Mouse (Mus musculus) heart, adult 2 months (tissue): ENCODE measurements around the gene Map3k1. TPM values are rescaled to one million over a fixed set of nuclear protein-coding genes. Genes with fewer than 3 reads are reported as not detected.

ENCODE experiments used
- DNase-seq, 2 experiments: peaks; one replicate each; pipeline ENCODE4 v3.0.0; 2021
- H3K27ac ChIP-seq: fragments of 200-600 bp; 2 replicates; pipeline ENCODE4 v1.8.1; 2022
- H3K27me3 ChIP-seq: fragments of 200-500 bp; 2 replicates; pipeline ENCODE4 v1.6.1; 2012; ENCODE audit warnings: mild to moderate bottlenecking, low read length, inconsistent platforms, mixed read lengths; ENCODE audit not compliant: control insufficient read depth, insufficient read depth
- H3K36me3 ChIP-seq: fragments of 200-500 bp; 2 replicates; pipeline ENCODE4 v1.6.1; 2012; ENCODE audit warnings: low read length, inconsistent platforms; ENCODE audit not compliant: control insufficient read depth, insufficient read depth
- H3K4me1 ChIP-seq: fragments of 200-500 bp; 2 replicates; pipeline ENCODE4 v1.6.1; 2011; ENCODE audit warnings: low read length; ENCODE audit not compliant: control insufficient read depth, insufficient read depth
- H3K4me3 ChIP-seq: fragments of 200-600 bp; 2 replicates; pipeline ENCODE4 v1.8.1; 2022
- H3K79me2 ChIP-seq: fragments of 200-500 bp; replicated peaks from 2 replicates; pipeline ENCODE4 v1.6.1; 2012; ENCODE audit warnings: mild to moderate bottlenecking, inconsistent platforms, low read length, moderate library complexity, mixed read lengths; ENCODE audit not compliant: control insufficient read depth, insufficient read depth
- H3K9ac ChIP-seq: fragments of 200-500 bp; 2 replicates; pipeline ENCODE4 v1.6.1; 2012; ENCODE audit warnings: low read depth, mild to moderate bottlenecking, control low read depth, inconsistent platforms, low read length, mixed read lengths
- CTCF ChIP-seq: fragments of 200-600 bp; IDR thresholded peaks from 2 replicates; pipeline ENCODE4 v1.8.1; 2022; ENCODE audit warnings: antibody characterized with exemption, mild to moderate bottlenecking, moderate library complexity
- EP300 ChIP-seq: fragments of 200-500 bp; IDR thresholded peaks from 2 replicates; pipeline ENCODE4 v1.6.1; 2011; ENCODE audit warnings: low read depth, low read length, control low read depth; ENCODE audit not compliant: insufficient read depth
- POLR2A ChIP-seq: fragments of 200-500 bp; IDR thresholded peaks from 2 replicates; pipeline ENCODE4 v1.6.1; 2011; ENCODE audit warnings: mild to moderate bottlenecking, low read depth, low read length, control low read depth; ENCODE audit not compliant: insufficient read depth
- WGBS: fragments of 180-500 bp; shearing (Covaris S2); methylation state at CpG from one replicate; pipeline ENCODE4 v1.1.7; 2018; 5-methylcytosine and 5-hydroxymethylcytosine counted together
- intact Hi-C: fragments of 180-260 bp; cut with DNase I; formaldehyde crosslinking; loops from one replicate; pipeline ENCODE4 v1.15.1; 2025
- polyA plus RNA-seq: library from polyadenylated mRNA; depleted of rRNA; stranded (reverse); fragments of >200 nt; gene quantifications from 2 replicates; pipeline ENCODE4 v1.2.3, GENCODE M21; 2012
- total RNA-seq, 2 experiments: library from RNA; stranded (reverse); gene quantifications; 2 replicates each; pipeline ENCODE4 v1.2.3; 2021

Map3k1 gene
- total and polyA plus RNA-seq, 3 experiments: 10.7 to 24.6 (median 15.2) TPM

DNA sequence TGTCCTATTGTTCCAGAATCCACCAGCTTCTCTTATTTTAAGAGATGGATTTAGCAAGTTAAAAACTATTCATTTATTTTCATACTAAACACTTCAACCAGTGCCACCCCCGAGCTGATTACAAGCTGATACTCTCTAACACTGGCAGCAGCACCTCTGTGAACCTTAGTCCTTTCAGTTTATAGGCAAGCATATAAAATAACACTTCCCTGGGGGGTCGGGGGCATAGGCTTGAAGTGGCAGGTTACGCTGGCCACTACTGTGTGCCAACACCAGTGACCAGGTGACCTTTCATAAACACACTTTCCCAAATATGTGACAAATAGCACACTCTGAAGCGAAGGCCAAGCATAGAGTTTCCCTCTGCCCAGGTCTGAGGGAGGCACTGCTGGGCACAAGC lies 6.7 kb upstream of the Map3k1 start:
- DNase-seq: no peak

DNA sequence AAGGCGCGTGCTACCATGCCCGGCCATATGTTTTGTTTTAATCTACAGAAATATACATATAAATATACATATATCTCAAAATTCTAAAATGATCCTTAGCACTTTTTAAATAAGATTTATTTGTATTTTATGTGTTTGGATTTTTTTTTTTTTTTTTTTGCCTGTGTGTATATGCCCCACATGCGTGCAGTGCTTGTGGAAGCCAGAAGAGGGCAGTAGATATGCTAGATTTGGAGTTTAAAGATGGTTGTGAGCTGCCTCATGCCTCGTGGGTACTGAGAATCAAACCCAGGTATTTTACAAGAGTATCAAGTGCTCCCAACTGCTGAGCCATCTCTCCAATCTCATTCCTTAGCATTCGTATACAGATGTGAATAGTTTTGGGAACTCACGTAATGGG lies 6.2 kb upstream of the Map3k1 start:
- no peak overlapping the region for H3K9ac ChIP-seq
- H3K27me3 ChIP-seq: no peaks in the 10 kb centered on the region
- no peak overlapping the region for H3K4me3 ChIP-seq
- 98% methylated on average over 7 of the region's 7 CpGs for WGBS
- no peaks in the 10 kb centered on the region for H3K4me1 ChIP-seq
- intact Hi-C loops: no loop called here
- TF ChIP-seq CTCF: peak; percentile 32
- TF ChIP-seq EP300: no peak
- no peaks in the 10 kb centered on the region for H3K36me3 ChIP-seq
- H3K79me2 ChIP-seq: no peaks in the 10 kb centered on the region
- H3K27ac ChIP-seq: no peak overlapping the region
- DNase-seq: no peak

More for the DNA sequence above, 6.7 kb upstream of the Map3k1 start:
- intact Hi-C loops: no loop called here
- Histone ChIP-seq H3K4me1 (no peaks in the 10 kb centered on the region), H3K36me3 (no peaks in the 10 kb centered on the region), H3K9ac (no peak overlapping the region), H3K79me2 (no peaks in the 10 kb centered on the region), H3K27ac (no peak overlapping the region), H3K27me3 (no peaks in the 10 kb centered on the region), H3K4me3 (no peak overlapping the region)
- 95% methylated on average over 4 of the region's 4 CpGs for WGBS
- no peak for TF ChIP-seq POLR2A
- TF ChIP-seq EP300: no peak

DNA sequence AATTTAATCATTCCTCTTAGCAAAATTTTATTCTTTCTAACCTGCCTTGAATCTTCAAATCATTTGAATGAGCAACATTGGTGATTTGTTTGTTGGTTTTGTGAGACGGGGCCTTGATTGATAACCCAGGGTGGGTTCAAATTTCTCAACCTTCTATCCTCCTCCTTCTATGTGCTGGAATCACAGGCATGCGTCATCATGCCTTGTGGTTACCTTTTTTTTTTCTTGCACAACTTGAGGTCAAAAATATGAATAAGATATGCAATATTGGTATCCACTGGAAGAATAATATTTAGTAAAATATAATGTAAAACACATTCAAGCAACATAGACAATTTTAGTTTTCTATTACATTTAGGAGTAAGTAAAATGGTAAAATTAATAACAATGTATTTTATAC lies 3.9 kb upstream of the Map3k1 start:
- Histone ChIP-seq H3K27me3 (no peaks in the 10 kb centered on the region), H3K36me3 (no peaks in the 10 kb centered on the region), H3K4me3 (no peak overlapping the region), H3K27ac (no peak overlapping the region), H3K79me2 (no peaks in the 10 kb centered on the region), H3K9ac (no peak overlapping the region), H3K4me1 (no peaks in the 10 kb centered on the region)
- no peak for DNase-seq
- intact Hi-C loops: no loop called here
- WGBS: 94% methylated on average over 2 of the region's 2 CpGs
- TF ChIP-seq POLR2A: no peak
- TF ChIP-seq EP300: no peak
- no peak for TF ChIP-seq CTCF

DNA sequence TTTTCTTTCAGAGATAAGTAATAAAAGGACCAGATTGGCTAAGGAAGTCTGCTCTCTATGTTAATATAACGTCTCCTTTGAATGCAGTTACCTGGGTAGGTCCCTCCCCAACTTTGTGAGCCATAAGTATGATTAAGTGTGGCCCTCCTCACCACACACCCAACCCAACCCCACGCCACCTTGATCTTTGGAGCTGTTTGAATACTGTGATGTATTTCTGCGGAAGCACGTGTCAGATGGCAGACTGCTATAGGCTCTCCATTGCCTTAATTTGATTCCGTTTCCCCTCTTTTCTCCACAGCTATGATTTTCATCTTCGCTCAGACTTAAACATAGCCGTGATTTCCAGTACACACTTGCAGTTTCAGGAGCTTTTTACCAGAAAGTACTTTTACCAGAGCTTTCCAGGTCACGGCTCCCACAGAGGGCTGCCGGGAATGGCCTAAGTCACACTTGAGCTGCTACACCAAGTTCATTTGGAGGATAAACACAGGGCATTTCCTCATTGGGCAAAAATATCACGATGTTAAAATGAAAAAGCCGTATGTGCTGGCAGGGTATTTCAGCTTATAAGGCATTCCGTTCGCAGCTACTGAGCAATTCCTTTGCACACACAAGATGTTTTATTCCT lies 2.3 kb upstream of the Map3k1 start:
- H3K79me2 ChIP-seq: no peaks in the 10 kb centered on the region
- TF ChIP-seq POLR2A (no peak), EP300 (no peak), CTCF (no peak)
- intact Hi-C loops: no loop called here
- no peaks in the 10 kb centered on the region for H3K4me1 ChIP-seq
- WGBS: 96% methylated on average over 13 of the region's 13 CpGs
- no peak overlapping the region for H3K27ac ChIP-seq
- no peaks in the 10 kb centered on the region for H3K27me3 ChIP-seq
- H3K4me3 ChIP-seq: no peak overlapping the region
- H3K36me3 ChIP-seq: no peaks in the 10 kb centered on the region; the same call in 1 of the 2 replicates
- DNase-seq: no peak
- no peak overlapping the region for H3K9ac ChIP-seq

DNA sequence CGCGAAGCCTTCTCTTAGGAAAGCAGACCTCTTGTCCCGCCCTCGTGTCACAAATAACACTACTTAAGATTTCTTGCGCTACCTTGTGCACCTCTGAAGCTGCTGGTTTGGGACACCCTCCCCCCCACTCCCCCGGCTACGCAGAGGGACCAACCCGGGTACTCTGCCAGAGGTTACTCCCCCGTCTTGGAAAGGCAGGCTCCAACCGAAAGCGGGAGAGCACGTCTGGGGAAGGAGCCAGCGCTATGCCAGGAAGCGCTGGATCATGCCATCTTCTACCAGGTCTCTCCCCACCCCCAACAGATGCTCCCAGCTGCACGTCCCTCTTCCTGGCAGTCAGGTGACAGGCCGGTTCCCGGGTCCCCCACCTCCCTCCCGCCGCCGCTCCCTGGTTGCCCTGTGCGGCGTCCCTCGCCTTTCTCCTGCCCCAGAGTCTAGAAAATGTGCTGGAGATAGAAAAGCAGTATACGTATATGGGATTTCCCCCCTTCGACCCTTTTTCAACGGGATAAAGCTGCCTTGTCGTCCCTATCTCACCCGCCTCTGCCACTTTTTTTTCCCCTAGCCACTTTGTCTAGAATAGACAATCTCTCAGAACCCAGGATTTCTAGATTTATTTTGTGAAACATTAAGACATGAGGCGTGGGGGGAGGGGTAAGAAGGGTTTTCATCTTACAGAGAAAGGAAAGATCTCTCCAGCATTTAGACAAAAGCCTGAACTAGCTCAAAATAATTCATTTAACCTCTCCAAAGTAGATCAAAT lies 854 bp upstream of the Map3k1 start:
- intact Hi-C loops: loop anchor here (2.0 to 10.0 kb wide), 4 partner anchors 127 to 655 kb away; partner anchors contain the start of gene Il6st
- peak; percentile 73 to 77 for DNase-seq
- 5% methylated on average over 29 of the region's 29 CpGs for WGBS

DNA sequence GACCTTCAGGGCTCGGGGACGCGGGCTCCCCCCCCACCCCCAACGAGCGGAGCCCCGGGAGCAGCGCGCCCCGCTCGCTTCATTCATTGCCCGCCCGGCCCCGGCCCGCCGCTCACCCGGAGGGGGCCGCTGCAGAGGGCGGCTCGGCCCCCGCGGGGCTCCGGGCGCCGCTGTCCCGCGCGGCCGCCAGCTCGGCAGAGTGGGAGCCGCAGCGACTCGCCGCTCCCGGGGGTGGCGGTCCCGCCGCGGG lies 481 bp downstream of the Map3k1 start:
- DNase-seq: no peak
- H3K4me3 ChIP-seq: peak overlapping the region; percentile 92
- 2% methylated on average over 36 of the region's 38 CpGs for WGBS
- TF ChIP-seq POLR2A (no peak), EP300 (no peak), CTCF (no peak)
- H3K36me3 ChIP-seq: peaks cover 9% of the 10 kb centered on the region
- peaks cover 1% of the 10 kb centered on the region; the same call in 1 of the 2 replicates for H3K79me2 ChIP-seq
- H3K27ac ChIP-seq: peak overlapping the region; percentile 96
- no peaks in the 10 kb centered on the region for H3K27me3 ChIP-seq
- H3K4me1 ChIP-seq: peaks cover 11% of the 10 kb centered on the region
- intact Hi-C loops: loop anchor here (1.0 to 10.0 kb wide), 5 partner anchors 128 to 656 kb away; partner anchors contain the start of gene Il6st
- peak overlapping the region; percentile 100 for H3K9ac ChIP-seq

More for the DNA sequence above, 854 bp upstream of the Map3k1 start:
- no peaks in the 10 kb centered on the region for H3K79me2 ChIP-seq
- H3K27me3 ChIP-seq: no peaks in the 10 kb centered on the region
- H3K4me1 ChIP-seq: peaks cover 7% of the 10 kb centered on the region
- peak overlapping the region; percentile 99 for H3K9ac ChIP-seq
- H3K4me3 ChIP-seq: peak overlapping the region; percentile 94
- H3K27ac ChIP-seq: peak overlapping the region; percentile 96
- TF ChIP-seq EP300 (no peak), POLR2A (no peak), CTCF (no peak)
- H3K36me3 ChIP-seq: peaks cover 6% of the 10 kb centered on the region
